Mouse (Mus musculus) heart, embryonic 11.5 days (tissue): ENCODE results near the gene Gcnt2. TPM values are rescaled to one million over a fixed set of nuclear protein-coding genes. Genes with fewer than 3 reads are reported as not detected.

ENCODE experiments used
- ATAC-seq: fragments of 200-750 bp; cut with Nextera tagmentation; replicated peaks from 2 replicates; pipeline ENCODE4 v1.8.0; 2017; ENCODE audit warnings: moderate library complexity; ENCODE audit not compliant: insufficient number of reproducible peaks, low FRiP score, low TSS enrichment
- H3K27ac ChIP-seq: fragments of 300-500 bp; sonication (generic); 2 replicates; pipeline ENCODE4 v1.5.1; 2014; ENCODE audit warnings: mild to moderate bottlenecking, low read depth, low read length
- H3K27me3 ChIP-seq: fragments of 300-500 bp; sonication (generic); 2 replicates; pipeline ENCODE4 v1.6.1; 2014; ENCODE audit warnings: mild to moderate bottlenecking, low read length, mixed read lengths; ENCODE audit not compliant: control insufficient read depth, insufficient read depth
- H3K36me3 ChIP-seq: fragments of 300-500 bp; sonication (generic); 2 replicates; pipeline ENCODE4 v1.6.1; 2014; ENCODE audit warnings: mild to moderate bottlenecking, low read length, moderate library complexity, mixed read lengths; ENCODE audit not compliant: control insufficient read depth, insufficient read depth
- H3K4me1 ChIP-seq: fragments of 300-500 bp; sonication (generic); 2 replicates; pipeline ENCODE4 v1.6.1; 2014; ENCODE audit warnings: low read length; ENCODE audit not compliant: control insufficient read depth, insufficient read depth
- H3K4me2 ChIP-seq: fragments of 300-500 bp; sonication (generic); 2 replicates; pipeline ENCODE4 v1.6.1; 2014; ENCODE audit warnings: mild to moderate bottlenecking, moderate library complexity
- H3K4me3 ChIP-seq: fragments of 300-500 bp; sonication (generic); 2 replicates; pipeline ENCODE4 v1.5.1; 2014; ENCODE audit warnings: low read depth, low read length
- H3K9ac ChIP-seq: fragments of 300-500 bp; sonication (generic); 2 replicates; pipeline ENCODE4 v1.6.1; 2014; ENCODE audit warnings: mild to moderate bottlenecking, low read depth, low read length, moderate library complexity
- H3K9me3 ChIP-seq: fragments of 300-500 bp; sonication (generic); replicated peaks from 2 replicates; pipeline ENCODE4 v1.6.1; 2016; ENCODE audit warnings: low read length; ENCODE audit not compliant: control insufficient read depth
- WGBS: fragments of 180-500 bp; shearing (Covaris S2); extraction: QIAGEN DNeasy Blood & Tissue Kit; methylation state at CpG from one replicate; pipeline ENCODE4 v1.1.7; 2014; ENCODE audit not compliant: insufficient replicate concordance; 5-methylcytosine and 5-hydroxymethylcytosine counted together
- polyA plus RNA-seq: library from polyadenylated mRNA; unstranded; fragments of >200 nt; fragmentation: Nextera tagmentation; extraction: Ambion mirVana; gene quantifications from 2 replicates; pipeline ENCODE4 v1.2.1, GENCODE M21; 2014

Gene Gcnt2
- polyA plus RNA-seq, 1 experiment from 2014 or later: 4.1 TPM

DNA sequence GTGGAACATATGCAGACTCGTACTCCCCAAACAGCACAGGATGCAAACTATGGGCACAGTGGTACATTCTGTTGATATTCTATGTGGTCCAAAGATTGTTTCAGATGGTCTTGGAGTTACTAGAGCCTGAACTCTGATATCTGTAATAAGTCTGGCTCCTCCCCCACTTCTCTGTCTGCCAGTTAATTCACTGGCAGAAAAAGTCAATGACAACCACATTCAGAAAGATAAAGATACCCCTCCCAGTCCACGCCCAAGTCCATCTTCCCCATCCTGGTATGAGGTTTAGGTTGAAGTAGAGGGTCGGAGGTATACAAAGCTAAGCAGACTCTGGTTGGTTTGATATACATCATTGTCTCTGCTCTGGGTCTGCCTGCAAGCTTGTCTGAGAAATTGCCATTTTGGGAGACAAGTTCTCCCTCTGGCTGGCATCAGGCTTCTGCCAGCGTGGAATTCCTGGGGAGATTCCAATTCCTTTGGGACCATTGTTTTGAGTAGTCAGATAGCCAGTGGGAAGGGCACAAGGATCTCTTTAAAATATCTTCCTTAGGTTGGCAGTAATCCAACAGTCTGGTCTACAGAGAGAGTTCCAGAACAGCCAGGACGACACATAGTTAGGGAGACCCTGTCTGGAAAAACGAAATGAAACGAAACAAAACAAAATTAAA lies 88.1 kb downstream of the Gcnt2 start:
- Histone ChIP-seq H3K4me1 (peaks cover 18% of the 10 kb centered on the region), H3K36me3 (no peaks in the 10 kb centered on the region), H3K9ac (no peak overlapping the region), H3K27ac (no peak overlapping the region), H3K4me3 (no peak overlapping the region), H3K4me2 (no peak overlapping the region), H3K27me3 (no peaks in the 10 kb centered on the region), H3K9me3 (no peaks in the 10 kb centered on the region)
- WGBS: 64% methylated on average over 7 of the region's 7 CpGs
- no peak for ATAC-seq

DNA sequence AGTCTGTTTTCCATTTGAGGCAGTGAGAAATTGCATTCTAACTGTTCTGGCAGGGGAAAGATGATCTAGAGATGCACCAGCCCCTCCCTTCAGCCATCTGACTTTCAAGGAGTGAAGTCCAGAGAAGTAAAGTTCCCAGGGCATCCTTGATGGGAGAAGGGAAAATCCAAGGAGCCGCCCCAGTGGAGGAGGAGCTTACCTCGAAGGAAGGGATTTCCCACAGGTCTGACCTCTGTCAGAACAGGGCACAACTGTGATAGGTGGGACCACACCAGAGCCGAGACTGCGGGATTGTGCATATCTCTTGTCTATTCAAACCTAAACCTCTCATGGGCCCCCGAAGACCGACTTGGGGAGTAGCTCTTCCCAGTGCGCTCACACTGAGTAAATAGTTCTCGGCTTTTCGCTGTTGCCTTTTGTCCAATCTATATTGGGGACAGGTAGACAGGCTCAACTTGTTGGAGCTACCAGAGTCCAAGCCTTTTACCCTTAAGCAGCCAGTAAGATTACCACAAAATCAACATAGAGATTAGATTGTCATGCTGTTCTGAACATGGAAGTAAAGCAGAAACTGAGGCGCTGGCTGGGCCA lies 91.9 kb downstream of the Gcnt2 start:
- Histone ChIP-seq H3K27me3 (no peaks in the 10 kb centered on the region), H3K4me1 (peaks cover 9% of the 10 kb centered on the region), H3K9ac (no peak overlapping the region), H3K4me2 (no peak overlapping the region), H3K4me3 (no peak overlapping the region), H3K36me3 (no peaks in the 10 kb centered on the region), H3K27ac (no peak overlapping the region), H3K9me3 (no peaks in the 10 kb centered on the region)
- WGBS: 67% methylated on average over 10 of the region's 10 CpGs
- ATAC-seq: no peak

DNA sequence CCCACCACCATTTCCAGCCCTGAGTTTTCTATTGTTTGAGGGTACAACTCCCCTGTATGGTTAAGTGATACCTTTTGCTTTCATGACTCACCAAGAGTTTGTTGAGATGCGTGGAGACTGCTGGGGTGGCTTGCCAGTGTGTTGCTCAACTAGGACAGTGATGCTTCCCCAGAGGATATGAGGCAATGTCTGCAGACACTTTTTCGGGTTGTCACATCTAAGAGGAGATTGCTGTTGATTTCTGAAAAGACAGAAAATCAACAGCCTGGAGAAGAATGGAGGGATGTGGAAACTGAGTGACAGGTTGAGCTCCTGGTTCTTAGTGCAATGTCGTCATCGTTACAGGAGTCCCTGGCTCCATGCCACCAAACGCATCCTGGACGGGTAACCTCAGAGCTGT lies 93.7 kb downstream of the Gcnt2 start:
- Histone ChIP-seq H3K27ac (no peak overlapping the region), H3K27me3 (no peaks in the 10 kb centered on the region), H3K4me3 (no peak overlapping the region), H3K4me1 (no peaks in the 10 kb centered on the region; the same call in 1 of the 2 replicates), H3K4me2 (no peak overlapping the region), H3K9ac (no peak overlapping the region), H3K36me3 (no peaks in the 10 kb centered on the region), H3K9me3 (no peaks in the 10 kb centered on the region)
- 56% methylated on average over 6 of the region's 6 CpGs for WGBS
- ATAC-seq: no peak

DNA sequence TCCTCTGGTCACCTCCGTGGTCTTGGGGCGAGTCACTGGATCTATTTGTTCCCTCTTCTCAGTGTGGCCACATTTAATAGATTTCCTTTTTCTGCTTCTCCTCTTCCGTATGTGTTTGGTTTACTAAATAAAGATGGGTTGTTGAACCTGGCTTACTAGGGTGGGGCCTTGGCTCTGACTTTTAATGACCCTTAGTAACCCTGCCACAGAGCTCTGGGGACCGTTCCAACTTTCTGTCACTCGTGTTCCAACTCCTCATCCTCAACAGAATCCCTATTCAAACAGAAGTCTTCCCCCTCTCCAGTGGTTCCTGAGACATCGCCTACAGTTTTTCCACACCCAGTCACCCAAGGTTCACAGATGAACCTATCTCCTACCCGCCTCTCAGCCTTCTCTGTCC lies 96.2 kb downstream of the Gcnt2 start:
- H3K9me3 ChIP-seq: no peaks in the 10 kb centered on the region
- H3K4me3 ChIP-seq: no peak overlapping the region
- H3K27me3 ChIP-seq: no peaks in the 10 kb centered on the region
- H3K9ac ChIP-seq: no peak overlapping the region
- H3K27ac ChIP-seq: no peak overlapping the region
- no peak overlapping the region for H3K4me2 ChIP-seq
- no peaks in the 10 kb centered on the region for H3K36me3 ChIP-seq
- ATAC-seq: no peak
- no peaks in the 10 kb centered on the region for H3K4me1 ChIP-seq
- WGBS: 81% methylated on average over 7 of the region's 7 CpGs

- no peak overlapping the region for H3K27ac ChIP-seq
- no peak for ATAC-seq
- H3K9me3 ChIP-seq: no peaks in the 10 kb centered on the region
- H3K36me3 ChIP-seq: no peaks in the 10 kb centered on the region
- no peaks in the 10 kb centered on the region for H3K4me1 ChIP-seq
- no peaks in the 10 kb centered on the region for H3K27me3 ChIP-seq
- H3K4me3 ChIP-seq: no peak overlapping the region
- H3K4me2 ChIP-seq: no peak overlapping the region
- no peak overlapping the region for H3K9ac ChIP-seq
- WGBS: 85% methylated on average over 10 of the region's 10 CpGs
Observed at GRCm38 (mm10) chr13:40967609-40968008, 108.1 kb downstream of the Gcnt2 start.

GRCm38 (mm10) chr13:40968564-40968963 lies 109.0 kb downstream of the Gcnt2 start:
- WGBS: 56% methylated on average over 5 of the region's 5 CpGs
- no peak overlapping the region for H3K4me3 ChIP-seq
- no peak for ATAC-seq
- no peak overlapping the region for H3K27ac ChIP-seq
- H3K36me3 ChIP-seq: no peaks in the 10 kb centered on the region
- no peaks in the 10 kb centered on the region for H3K4me1 ChIP-seq
- no peaks in the 10 kb centered on the region for H3K9me3 ChIP-seq
- H3K4me2 ChIP-seq: no peak overlapping the region
- H3K27me3 ChIP-seq: no peaks in the 10 kb centered on the region
- H3K9ac ChIP-seq: no peak overlapping the region

DNA sequence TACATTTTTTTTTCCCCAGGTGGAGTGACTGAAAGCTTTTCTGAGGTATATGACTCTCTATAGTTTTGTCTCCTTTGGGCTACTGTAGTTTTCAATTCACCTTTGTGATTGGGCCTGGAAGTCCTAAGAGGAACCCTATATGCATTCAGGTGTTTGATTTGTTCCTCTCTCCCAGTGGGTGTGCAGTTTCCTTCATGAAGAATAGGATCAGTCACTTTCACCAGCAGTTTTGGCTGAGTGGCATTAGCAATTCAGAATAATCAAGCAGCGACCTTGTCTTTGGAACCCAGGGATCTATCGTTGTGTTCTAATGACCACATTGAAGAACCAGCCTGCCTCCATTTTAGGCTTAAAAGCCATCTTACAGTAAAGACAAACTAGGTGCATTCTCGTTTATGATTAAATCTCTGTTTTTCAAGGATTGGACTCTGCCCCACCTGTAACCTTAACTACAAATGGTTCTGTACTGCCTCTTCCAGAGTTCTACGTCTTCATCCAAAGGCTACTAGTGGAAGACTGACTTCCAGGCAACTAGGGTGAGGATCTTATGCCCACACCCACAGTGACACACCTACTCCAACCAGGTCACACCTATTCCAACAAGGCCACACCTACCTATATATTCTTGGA lies 110.3 kb downstream of the Gcnt2 start:
- no peaks in the 10 kb centered on the region for H3K27me3 ChIP-seq
- H3K4me1 ChIP-seq: no peaks in the 10 kb centered on the region
- 87% methylated on average over 4 of the region's 4 CpGs for WGBS
- ATAC-seq: no peak
- no peak overlapping the region for H3K4me3 ChIP-seq
- H3K9me3 ChIP-seq: no peaks in the 10 kb centered on the region
- no peaks in the 10 kb centered on the region for H3K36me3 ChIP-seq
- no peak overlapping the region for H3K9ac ChIP-seq
- H3K27ac ChIP-seq: no peak overlapping the region
- no peak overlapping the region for H3K4me2 ChIP-seq

DNA sequence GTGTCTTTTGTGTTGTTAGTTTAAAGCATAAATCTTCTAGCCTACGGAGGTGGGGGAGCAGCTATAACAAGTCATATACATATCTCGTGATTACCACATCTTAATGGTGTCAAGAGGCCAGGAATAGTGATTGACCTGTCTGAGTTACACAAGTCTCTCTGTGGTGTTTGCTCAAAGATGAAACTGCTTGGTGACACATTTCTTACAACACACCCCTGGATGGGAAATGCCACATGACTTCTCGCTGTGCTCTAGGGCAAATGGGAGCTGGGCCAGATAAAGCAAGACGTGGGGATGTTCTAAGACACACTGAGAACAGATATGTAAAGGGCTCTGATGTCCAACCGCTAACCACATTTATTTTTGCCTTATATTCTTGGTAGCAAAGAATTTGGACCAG lies 111.7 kb downstream of the Gcnt2 start:
- ATAC-seq: no peak
- Histone ChIP-seq H3K4me1 (no peaks in the 10 kb centered on the region), H3K27ac (no peak overlapping the region), H3K27me3 (no peaks in the 10 kb centered on the region), H3K4me2 (no peak overlapping the region), H3K4me3 (no peak overlapping the region), H3K9ac (no peak overlapping the region), H3K36me3 (no peaks in the 10 kb centered on the region), H3K9me3 (no peaks in the 10 kb centered on the region)
- WGBS: 80% methylated on average over 5 of the region's 5 CpGs

- H3K4me1 ChIP-seq: no peaks in the 10 kb centered on the region
- no peaks in the 10 kb centered on the region for H3K36me3 ChIP-seq
- no peaks in the 10 kb centered on the region for H3K27me3 ChIP-seq
- ATAC-seq: no peak
- H3K9ac ChIP-seq: no peak overlapping the region
- WGBS: 66% methylated on average over 2 of the region's 2 CpGs
- H3K4me3 ChIP-seq: no peak overlapping the region
- H3K9me3 ChIP-seq: no peaks in the 10 kb centered on the region
- H3K4me2 ChIP-seq: no peak overlapping the region
- no peak overlapping the region for H3K27ac ChIP-seq
Observed at GRCm38 (mm10) chr13:40971831-40972230, 112.3 kb downstream of the Gcnt2 start.
